Mouse (Mus musculus): ENCODE results near the gene Ttll9. TPM values are rescaled to one million over a fixed set of nuclear protein-coding genes. Genes with fewer than 3 reads are reported as not detected.

Gene Ttll9
- 1 to 10 TPM; 2.6 to 3.4 TPM for total RNA-seq (2021)
- long read RNA-seq, partial matches to known transcripts: 0 of 2 reads
- long read RNA-seq, other reads (novel, unspliced or antisense): 2 of 2 reads

- DNase-seq (ENCODE audit: low spot score in 2 of 2): peak; percentile 74 to 79
Measured at GRCm38 (mm10) chr2:152962091-152962793, at the start of gene Ttll9. Gene Ttll9, plus strand, starts transcription at chr2:152962485.

GRCm38 (mm10) chr2:152913471-152913870, 48.8 kb upstream of the Ttll9 start:
- DNase-seq (ENCODE audit: low spot score in 2 of 2): no peak

- DNase-seq (ENCODE audit: low spot score in 2 of 2): peak; percentile 94
Measured at GRCm38 (mm10) chr2:152914310-152915120, 47.8 kb upstream of the Ttll9 start.

- no peak for DNase-seq (ENCODE audit: low spot score in 2 of 2)
Measured at GRCm38 (mm10) chr2:152915453-152915852, 46.8 kb upstream of the Ttll9 start.

GRCm38 (mm10) chr2:152916111-152916510, 46.2 kb upstream of the Ttll9 start:
- no peak for DNase-seq (ENCODE audit: low spot score in 2 of 2)

GRCm38 (mm10) chr2:152917671-152918070, 44.6 kb upstream of the Ttll9 start:
- DNase-seq (ENCODE audit: low spot score in 2 of 2): no peak

- no peak for DNase-seq (ENCODE audit: low spot score in 2 of 2)
Measured at GRCm38 (mm10) chr2:152922376-152922775, 39.9 kb upstream of the Ttll9 start.

GRCm38 (mm10) chr2:152923621-152924020, 38.7 kb upstream of the Ttll9 start:
- no peak for DNase-seq (ENCODE audit: low spot score in 2 of 2)

GRCm38 (mm10) chr2:152924128-152924527, 38.2 kb upstream of the Ttll9 start:
- DNase-seq (ENCODE audit: low spot score in 2 of 2): no peak

GRCm38 (mm10) chr2:152924543-152924942, 37.7 kb upstream of the Ttll9 start:
- DNase-seq (ENCODE audit: low spot score in 2 of 2): no peak

- DNase-seq (ENCODE audit: low spot score in 2 of 2): no peak
Measured at GRCm38 (mm10) chr2:152925189-152925872, 37.0 kb upstream of the Ttll9 start.

- DNase-seq (ENCODE audit: low spot score in 2 of 2): no peak
Measured at GRCm38 (mm10) chr2:152926896-152927295, 35.4 kb upstream of the Ttll9 start.

GRCm38 (mm10) chr2:152927371-152927770, 34.9 kb upstream of the Ttll9 start:
- no peak for DNase-seq (ENCODE audit: low spot score in 2 of 2)

- no peak for DNase-seq (ENCODE audit: low spot score in 2 of 2)
Measured at GRCm38 (mm10) chr2:152928219-152928987, 33.9 kb upstream of the Ttll9 start.

GRCm38 (mm10) chr2:152928988-152929370, 33.3 kb upstream of the Ttll9 start:
- DNase-seq (ENCODE audit: low spot score in 2 of 2): no peak

GRCm38 (mm10) chr2:152930276-152930675, 32.0 kb upstream of the Ttll9 start:
- DNase-seq (ENCODE audit: low spot score in 2 of 2): no peak

GRCm38 (mm10) chr2:152931456-152932160, 30.7 kb upstream of the Ttll9 start:
- DNase-seq (ENCODE audit: low spot score in 2 of 2): no peak

- no peak for DNase-seq (ENCODE audit: low spot score in 2 of 2)
Measured at GRCm38 (mm10) chr2:152933048-152933447, 29.2 kb upstream of the Ttll9 start, which contains the start of gene Foxs1. Gene Foxs1, minus strand, starts transcription at chr2:152933208.

GRCm38 (mm10) chr2:152933614-152934013, 28.7 kb upstream of the Ttll9 start:
- peak in 1 of 2 experiments; percentile 57 for DNase-seq (ENCODE audit: low spot score in 2 of 2)

GRCm38 (mm10) chr2:152939846-152940245, 22.4 kb upstream of the Ttll9 start:
- DNase-seq (ENCODE audit: low spot score in 2 of 2): peak; percentile 69 to 73

Measured in layer of hippocampus, postnatal 10 days (tissue).